Mouse (Mus musculus) inflammation-experienced regulatory T-cells, adult 6 months (primary cell): ENCODE results near the gene Col6a4. TPM values are rescaled to one million over a fixed set of nuclear protein-coding genes. Genes with fewer than 3 reads are reported as not detected.

Source experiments
- ATAC-seq: one replicate; pipeline ENCODE4 v1.8.0; 2017
- polyA plus RNA-seq, 3 experiments: library from polyadenylated mRNA; unstranded; fragments of 100-300 nt; shearing (Covaris generic); gene quantifications; one replicate each; pipeline ENCODE4 v1.2.1; 2017

Col6a4 gene
- polyA plus RNA-seq, 3 experiments from 2014 or later: not detected

DNA sequence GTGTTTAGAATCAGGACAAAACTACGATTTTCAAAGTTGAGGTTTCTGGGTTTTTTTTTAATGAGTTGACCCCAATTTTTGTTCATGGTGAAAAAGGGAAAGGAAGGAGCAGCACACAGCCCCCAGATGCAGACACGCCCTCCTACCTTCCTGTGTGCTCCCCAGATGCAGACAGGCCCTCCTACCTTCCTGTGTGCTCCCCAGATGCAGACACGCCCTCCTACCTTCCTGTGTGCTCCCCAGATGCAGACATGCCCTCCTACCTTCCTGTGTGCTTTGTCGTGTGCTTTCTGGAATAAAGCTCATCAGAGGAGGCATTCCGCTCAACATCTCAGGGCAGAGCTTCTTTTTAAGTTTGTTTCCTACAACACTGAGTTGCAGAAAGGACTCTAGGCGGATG, 24.9 kb downstream of the Col6a4 start:
- ATAC-seq: no peak

- ATAC-seq: no peak
Measured at GRCm38 (mm10) chr9:106053446-106053845, 43.1 kb downstream of the Col6a4 start.

GRCm38 (mm10) chr9:106043921-106044503, 52.6 kb downstream of the Col6a4 start:
- ATAC-seq: no peak

GRCm38 (mm10) chr9:106039915-106040659, 56.5 kb downstream of the Col6a4 start:
- ATAC-seq: no peak

GRCm38 (mm10) chr9:106039276-106039675, 57.3 kb downstream of the Col6a4 start:
- ATAC-seq: no peak

DNA sequence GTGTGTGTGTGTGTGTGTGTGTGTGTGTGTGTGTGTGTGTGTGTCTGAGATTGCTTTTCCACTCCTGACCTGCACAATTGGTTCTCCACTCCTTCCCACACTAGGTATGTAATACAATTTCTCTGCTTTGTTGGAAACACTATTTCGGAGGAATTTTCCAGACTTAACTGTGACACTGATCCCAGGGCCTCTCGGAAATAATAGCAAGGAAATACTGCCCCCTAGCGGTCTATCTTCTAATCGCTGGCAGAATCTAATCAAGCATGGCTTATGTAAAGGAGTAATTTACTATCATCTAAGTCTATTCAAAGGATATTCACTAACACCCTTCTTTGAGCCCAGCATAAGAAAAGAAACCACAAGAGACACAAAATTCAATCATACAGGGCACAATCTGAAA, 57.7 kb downstream of the Col6a4 start:
- no peak for ATAC-seq

GRCm38 (mm10) chr9:106015666-106016065, 80.9 kb downstream of the Col6a4 start:
- ATAC-seq: no peak

GRCm38 (mm10) chr9:106013139-106013538, 83.4 kb downstream of the Col6a4 start:
- no peak for ATAC-seq

DNA sequence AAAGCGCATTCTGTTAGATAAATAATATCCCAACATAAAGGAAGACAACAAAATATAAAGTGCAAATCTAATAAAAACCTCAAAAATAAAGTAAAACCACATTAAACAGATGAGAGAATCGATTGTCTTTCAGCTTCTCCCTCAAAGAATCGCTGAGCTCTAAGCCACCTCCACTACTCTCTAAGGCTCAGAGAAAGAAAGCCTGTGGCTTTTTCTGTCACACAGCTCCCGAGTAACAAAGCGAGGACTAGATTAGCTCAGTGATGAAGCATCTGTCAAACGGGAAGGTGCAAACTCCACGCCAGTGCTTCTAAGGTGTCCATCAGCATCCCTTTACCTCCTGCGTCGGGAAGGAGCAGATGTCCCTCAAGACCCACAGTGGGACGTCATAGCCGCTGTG, 98.6 kb downstream of the Col6a4 start:
- no peak for ATAC-seq

- ATAC-seq: no peak
Measured at GRCm38 (mm10) chr9:105992425-105992824, 104.2 kb downstream of the Col6a4 start.

DNA sequence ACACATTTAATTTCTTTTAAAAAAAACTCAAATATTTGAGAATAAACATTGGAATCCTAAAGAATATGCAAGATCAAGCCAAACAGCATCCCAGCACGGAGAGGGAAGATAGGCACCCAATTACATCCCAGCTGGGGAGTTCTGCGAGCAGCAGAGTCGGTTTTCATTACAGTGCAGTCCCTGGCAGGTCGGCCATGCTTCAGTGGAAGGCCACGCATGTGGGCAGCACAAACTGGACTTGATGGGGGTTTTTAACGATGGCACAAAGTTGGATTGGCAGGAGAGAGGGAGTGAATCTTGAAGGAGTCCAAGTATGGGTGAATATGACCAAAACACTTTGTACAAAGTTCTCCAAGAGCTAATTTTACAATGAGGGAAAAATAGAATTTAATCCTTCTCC, 106.5 kb downstream of the Col6a4 start:
- ATAC-seq: no peak

- no peak for ATAC-seq
Measured at GRCm38 (mm10) chr9:105989468-105989867, 107.1 kb downstream of the Col6a4 start.

DNA sequence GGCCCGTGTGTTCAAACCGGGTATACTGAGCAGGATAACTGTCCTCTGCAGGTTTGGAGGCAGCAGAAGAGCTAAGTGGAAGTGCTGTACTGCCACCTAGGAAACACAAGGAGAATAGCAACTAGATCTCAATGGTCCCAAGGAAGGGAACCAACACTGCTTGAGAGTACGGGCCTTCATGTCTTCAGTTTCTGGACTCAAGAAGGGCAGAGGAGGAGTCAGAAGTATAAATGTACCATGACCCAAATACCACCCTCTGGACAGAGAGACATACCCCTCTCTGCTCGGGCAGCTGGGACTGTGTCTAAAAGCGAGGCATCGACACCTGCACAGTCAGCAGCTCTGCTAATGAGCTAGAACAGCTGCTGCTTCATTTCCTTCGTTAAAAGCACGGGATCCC, 108.5 kb downstream of the Col6a4 start:
- no peak for ATAC-seq

- no peak for ATAC-seq
Measured at GRCm38 (mm10) chr9:105984931-105985519, 111.6 kb downstream of the Col6a4 start.

DNA sequence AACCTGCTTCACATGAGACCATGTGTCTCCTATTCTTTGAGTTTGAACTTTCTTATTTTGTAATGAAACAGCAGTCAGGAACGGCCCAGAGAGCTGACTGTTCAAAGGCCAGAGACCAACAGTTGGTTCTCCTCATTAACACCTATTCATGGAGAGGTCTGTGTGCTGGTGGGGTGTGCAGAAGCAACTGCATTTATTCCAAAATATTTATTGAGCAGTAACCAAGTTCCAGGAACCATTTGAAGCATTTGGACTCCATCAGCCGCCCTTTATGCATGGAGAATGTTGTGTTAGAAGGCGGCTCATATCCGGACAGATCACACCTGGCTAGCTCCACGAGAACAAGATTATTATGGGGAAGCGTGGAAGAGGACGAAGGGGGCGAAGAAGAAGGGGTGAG, 118.1 kb downstream of the Col6a4 start:
- ATAC-seq: no peak

GRCm38 (mm10) chr9:105976871-105977270, 119.7 kb downstream of the Col6a4 start:
- ATAC-seq: no peak

GRCm38 (mm10) chr9:105976314-105976713, 120.3 kb downstream of the Col6a4 start:
- no peak for ATAC-seq

DNA sequence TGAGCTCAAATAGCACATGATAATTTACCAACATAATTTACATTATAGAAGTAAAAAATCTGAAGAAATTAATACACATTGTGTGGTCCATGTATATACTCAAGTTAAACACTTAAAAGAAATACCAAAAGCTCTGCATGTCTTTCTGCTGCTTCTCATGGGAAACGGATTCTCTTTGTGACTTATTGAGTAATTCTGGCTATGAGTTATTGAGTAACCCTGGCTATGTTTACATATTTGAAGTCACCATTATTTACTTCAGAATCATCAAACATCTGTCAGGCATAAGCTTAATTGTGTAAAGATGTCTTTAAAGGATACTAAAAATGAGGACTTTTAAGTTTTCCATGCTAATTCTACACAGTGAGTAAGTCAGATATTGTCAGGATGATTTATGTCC, 122.8 kb downstream of the Col6a4 start:
- ATAC-seq: no peak

DNA sequence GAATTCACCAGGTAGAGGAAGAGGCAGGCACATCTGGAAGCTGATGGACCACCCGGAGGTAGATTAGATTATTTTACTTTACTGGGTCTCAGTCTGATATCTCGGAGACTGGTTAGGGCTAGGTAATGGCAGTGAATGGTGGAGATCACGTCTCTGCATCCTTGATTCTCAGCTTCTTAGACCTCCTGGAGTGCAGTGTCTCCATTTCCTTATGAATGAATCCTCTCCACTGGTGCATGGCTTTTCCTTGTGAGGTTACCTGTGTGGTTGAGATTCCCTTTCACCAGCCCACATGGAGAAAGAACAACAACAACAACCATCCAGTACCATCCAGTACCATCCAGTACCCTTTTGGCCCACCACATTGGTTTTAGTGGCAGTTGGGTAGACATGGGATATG, 124.6 kb downstream of the Col6a4 start:
- ATAC-seq: no peak

DNA sequence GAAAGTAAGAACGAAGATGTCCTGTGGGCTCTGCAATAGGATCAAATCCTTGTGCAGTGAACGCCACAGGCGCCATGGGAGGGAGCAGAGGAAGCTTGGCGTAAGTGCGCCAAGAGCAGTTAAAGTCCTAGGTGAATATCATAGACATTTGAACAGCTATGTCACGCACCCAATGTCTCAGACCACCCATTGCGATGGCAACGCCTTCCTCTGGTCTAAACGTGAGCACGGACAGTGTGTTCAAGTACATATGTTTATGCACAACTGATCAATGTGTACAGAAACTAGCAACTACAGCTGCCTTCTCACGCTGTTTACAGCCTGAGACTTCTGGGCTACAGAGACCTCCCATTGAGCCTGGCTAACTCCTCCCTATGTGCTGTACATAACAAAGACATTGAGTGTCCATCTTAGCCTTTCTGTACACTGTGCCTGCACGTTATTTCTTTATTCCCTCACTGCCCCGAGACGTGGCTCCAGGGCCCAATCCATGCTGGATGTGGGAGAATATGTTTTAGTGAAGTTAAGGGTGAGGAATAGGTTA, 125.2 kb downstream of the Col6a4 start:
- no peak for ATAC-seq

GRCm38 (mm10) chr9:105970901-105971300, 125.7 kb downstream of the Col6a4 start:
- no peak for ATAC-seq

DNA sequence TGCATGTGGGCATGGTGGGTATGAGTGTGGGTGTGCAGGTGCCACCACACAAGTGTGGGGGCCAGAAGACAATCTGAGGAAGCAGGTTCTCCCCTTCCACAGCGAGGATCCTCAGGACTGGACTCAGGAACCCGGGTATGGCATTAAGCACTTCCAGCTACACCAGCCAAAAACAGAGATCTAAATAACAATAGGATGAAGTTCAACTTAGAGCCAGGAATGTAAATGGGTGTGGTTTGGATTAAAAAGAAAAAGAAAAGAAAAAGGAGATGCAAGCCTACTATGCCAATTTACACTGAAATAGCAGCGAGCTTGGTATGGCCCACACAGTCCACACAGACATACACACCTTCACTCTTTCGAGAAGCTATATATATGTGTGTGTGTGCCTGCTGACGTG, 128.6 kb downstream of the Col6a4 start:
- ATAC-seq: no peak

- ATAC-seq: no peak
Measured at GRCm38 (mm10) chr9:105960533-105960932, 136.1 kb downstream of the Col6a4 start, which contains the start of gene Col6a5. TSS of gene Col6a5 (minus strand) at chr9:105960643.

DNA sequence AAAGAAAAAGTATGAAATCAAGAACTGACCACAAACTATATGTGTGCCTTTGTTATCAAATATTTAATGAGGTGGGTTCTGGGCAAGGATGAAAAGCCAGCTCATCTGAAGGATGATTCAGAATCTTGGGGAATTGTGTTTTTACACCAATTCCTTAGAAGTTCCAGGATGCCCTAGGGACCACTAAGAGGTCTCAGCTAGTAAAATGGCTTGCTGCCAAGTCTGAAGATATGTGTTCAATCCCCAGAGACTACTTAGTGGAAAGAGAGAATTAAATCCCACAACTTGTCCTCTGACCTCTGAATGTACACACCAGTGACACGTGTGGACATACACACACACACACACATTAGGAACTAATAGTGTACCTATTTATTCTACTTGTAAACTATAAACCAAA, 137.5 kb downstream of the Col6a4 start:
- ATAC-seq: no peak
